Mouse (Mus musculus) megakaryocyte, embryonic 14.5 days (primary cell): Measurements from ENCODE around the gene Foxd3.

Experiments used
- FLI1 ChIP-seq: IDR thresholded peaks from 2 replicates; pipeline ENCODE4 v1.6.1; 2012; ENCODE audit warnings: low read length, inconsistent platforms, mixed read lengths
- GATA1 ChIP-seq: IDR thresholded peaks from 3 replicates; pipeline ENCODE4 v1.6.1; 2012; ENCODE audit warnings: mixed read lengths, low read length, inconsistent platforms, borderline replicate concordance

DNA sequence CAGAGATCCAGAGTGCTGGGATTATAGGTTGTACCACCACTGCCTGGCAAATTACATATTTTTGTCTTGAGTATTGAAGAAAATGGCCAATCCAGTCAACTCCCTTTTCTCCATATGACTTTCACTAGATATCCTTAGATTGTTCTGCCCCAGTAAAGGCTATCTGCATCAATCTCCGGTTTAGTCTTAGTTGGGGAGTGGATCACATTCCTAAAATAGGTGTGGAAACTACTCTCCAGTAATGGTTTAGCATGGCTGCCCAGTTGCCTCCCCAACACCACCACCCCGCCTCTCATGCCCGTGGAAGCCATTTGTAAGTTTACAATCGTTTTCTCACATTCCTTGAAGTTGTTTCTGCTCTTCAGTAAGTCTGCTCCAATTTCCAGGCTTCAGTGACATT lies 19.4 kb upstream of the Foxd3 start:
- TF ChIP-seq GATA1 (no peak), FLI1 (no peak)
